Mouse (Mus musculus) embryonic facial prominence, embryonic 11.5 days (tissue): ENCODE measurements at regions not wholly inside any gene's neighbourhood (a gene's known extent, or its start where the extent isn't known, plus 50 kb on each side); places are given as distances from the start of the nearest gene placed in this dataset.

ENCODE experiments used
- ATAC-seq: fragments of 200-750 bp; cut with Nextera tagmentation; replicated peaks from 2 replicates; pipeline ENCODE4 v1.8.0; 2017; ENCODE audit warnings: low read depth; ENCODE audit not compliant: insufficient number of reproducible peaks, low FRiP score, low TSS enrichment
- DNase-seq: peaks from one replicate; pipeline ENCODE4 v3.0.0-alpha.2; 2015; ENCODE audit warnings: low spot score
- H3K27ac ChIP-seq: fragments of 300-500 bp; sonication (generic); replicated peaks from 2 replicates; pipeline ENCODE4 v1.5.1; 2014; ENCODE audit warnings: mild to moderate bottlenecking, low read depth, low read length, control low read depth
- H3K27me3 ChIP-seq: fragments of 300-500 bp; sonication (generic); 2 replicates; pipeline ENCODE4 v1.6.1; 2014; ENCODE audit warnings: mild to moderate bottlenecking, low read length, moderate library complexity, mixed read lengths; ENCODE audit not compliant: control insufficient read depth, insufficient read depth
- H3K36me3 ChIP-seq: fragments of 300-500 bp; sonication (generic); replicated peaks from 2 replicates; pipeline ENCODE4 v1.6.1; 2014; ENCODE audit warnings: low read depth, mild to moderate bottlenecking, low read length, moderate library complexity, mixed read lengths; ENCODE audit not compliant: control insufficient read depth, insufficient read depth
- H3K4me1 ChIP-seq: fragments of 300-500 bp; sonication (generic); 2 replicates; pipeline ENCODE4 v1.6.1; 2014; ENCODE audit warnings: low read length, mixed read lengths; ENCODE audit not compliant: control insufficient read depth, insufficient read depth
- H3K4me2 ChIP-seq: fragments of 300-500 bp; sonication (generic); 2 replicates; pipeline ENCODE4 v1.6.1; 2014; ENCODE audit warnings: low read depth, mild to moderate bottlenecking, control low read depth, low read length, moderate library complexity
- H3K4me3 ChIP-seq: fragments of 300-500 bp; sonication (generic); 2 replicates; pipeline ENCODE4 v1.5.1; 2014; ENCODE audit warnings: low read depth, low read length, control low read depth
- H3K9ac ChIP-seq: fragments of 300-500 bp; sonication (generic); replicated peaks from 2 replicates; pipeline ENCODE4 v1.6.1; 2014; ENCODE audit warnings: mild to moderate bottlenecking, control low read depth, low read length
- H3K9me3 ChIP-seq: fragments of 300-500 bp; sonication (generic); replicated peaks from 2 replicates; pipeline ENCODE4 v1.6.1; 2016; ENCODE audit warnings: mild to moderate bottlenecking, low read length, inconsistent platforms, mixed read lengths; ENCODE audit not compliant: control insufficient read depth
- WGBS: fragments of 180-500 bp; shearing (Covaris S2); extraction: QIAGEN DNeasy Blood & Tissue Kit; methylation state at CpG from one replicate; pipeline ENCODE4 v1.1.7; 2014; 5-methylcytosine and 5-hydroxymethylcytosine counted together

GRCm38 (mm10) chrX:11943367-11943766 lies 216.8 kb downstream of the Bcor start:
- H3K27ac ChIP-seq: no peak overlapping the region
- ATAC-seq: no peak
- no peaks in the 10 kb centered on the region for H3K27me3 ChIP-seq
- DNase-seq: no peak
- no peaks in the 10 kb centered on the region for H3K36me3 ChIP-seq
- H3K9ac ChIP-seq: no peak overlapping the region
- no peaks in the 10 kb centered on the region for H3K4me1 ChIP-seq
- WGBS: 57% methylated on average over 10 of the region's 10 CpGs
- H3K4me3 ChIP-seq: no peak overlapping the region
- no peak overlapping the region for H3K4me2 ChIP-seq
- no peaks in the 10 kb centered on the region for H3K9me3 ChIP-seq

DNA sequence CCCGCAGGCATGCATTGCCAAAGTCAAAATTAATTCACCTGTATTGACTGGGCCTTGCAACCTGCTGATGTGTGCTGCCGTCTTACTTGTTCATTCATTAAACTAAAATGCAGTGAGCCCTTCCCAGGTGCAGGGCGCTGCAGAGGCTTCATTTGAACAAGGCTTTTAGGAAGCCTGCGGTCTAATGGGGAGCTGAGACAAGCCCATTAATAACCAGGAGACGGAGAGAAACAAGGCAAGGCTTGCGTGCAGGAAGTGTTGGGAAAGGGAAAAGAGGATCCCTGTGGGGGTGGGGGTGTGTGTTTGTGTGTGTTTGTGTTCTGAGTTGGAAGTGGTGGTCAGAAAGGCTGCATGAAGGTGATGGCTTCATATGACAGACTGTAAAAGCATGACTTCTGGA lies 215.6 kb downstream of the Bcor start:
- no peak for DNase-seq
- H3K4me1 ChIP-seq: no peaks in the 10 kb centered on the region
- no peak overlapping the region for H3K4me2 ChIP-seq
- no peak overlapping the region for H3K27ac ChIP-seq
- H3K4me3 ChIP-seq: no peak overlapping the region
- no peaks in the 10 kb centered on the region for H3K36me3 ChIP-seq
- no peak for ATAC-seq
- WGBS: 36% methylated on average over 6 of the region's 6 CpGs
- no peak overlapping the region for H3K9ac ChIP-seq
- no peaks in the 10 kb centered on the region for H3K27me3 ChIP-seq
- H3K9me3 ChIP-seq: no peaks in the 10 kb centered on the region

- Histone ChIP-seq H3K27me3 (no peaks in the 10 kb centered on the region), H3K27ac (no peak overlapping the region), H3K4me1 (no peaks in the 10 kb centered on the region), H3K9me3 (no peaks in the 10 kb centered on the region), H3K9ac (no peak overlapping the region), H3K36me3 (no peaks in the 10 kb centered on the region), H3K4me2 (no peak overlapping the region), H3K4me3 (no peak overlapping the region)
- WGBS: 23% methylated on average over 1 of the region's 1 CpGs
- DNase-seq (no peak), ATAC-seq (no peak)
These were observed 214.9 kb downstream of the Bcor start for GRCm38 (mm10) chrX:11945280-11945679.

- Histone ChIP-seq H3K9ac (no peak overlapping the region), H3K4me1 (no peaks in the 10 kb centered on the region), H3K4me2 (no peak overlapping the region), H3K9me3 (no peaks in the 10 kb centered on the region), H3K27ac (no peak overlapping the region), H3K27me3 (no peaks in the 10 kb centered on the region), H3K4me3 (no peak overlapping the region), H3K36me3 (no peaks in the 10 kb centered on the region)
- ATAC-seq: no peak
- WGBS: 59% methylated on average over 2 of the region's 2 CpGs
- DNase-seq: no peak
These were observed 208.0 kb downstream of the Bcor start for GRCm38 (mm10) chrX:11952193-11952592.

DNA sequence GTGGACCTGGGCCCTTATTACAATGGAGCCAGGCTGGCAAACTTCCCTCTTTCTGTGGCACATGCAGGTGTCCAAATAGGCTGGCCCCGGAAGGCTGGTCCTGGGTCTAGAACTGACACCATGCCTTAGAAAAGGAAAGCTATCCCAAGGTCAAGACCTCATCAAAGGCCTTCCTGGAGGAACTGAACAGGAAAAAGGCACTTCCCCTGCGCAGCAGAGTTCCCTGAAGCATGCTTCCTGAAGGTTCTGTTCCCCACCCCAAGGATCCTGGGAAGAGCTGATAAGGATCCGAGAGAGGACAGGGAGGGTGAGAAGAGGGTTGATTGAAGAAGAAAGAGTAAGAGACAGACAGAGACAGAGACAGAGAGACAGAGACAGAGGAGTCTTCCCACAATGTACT lies 204.0 kb downstream of the Bcor start:
- ATAC-seq (no peak), DNase-seq (no peak)
- Histone ChIP-seq H3K9ac (no peak overlapping the region), H3K4me3 (no peak overlapping the region), H3K27me3 (no peaks in the 10 kb centered on the region), H3K4me1 (no peaks in the 10 kb centered on the region), H3K9me3 (no peaks in the 10 kb centered on the region), H3K36me3 (no peaks in the 10 kb centered on the region), H3K27ac (no peak overlapping the region), H3K4me2 (no peak overlapping the region)
- WGBS: 74% methylated on average over 3 of the region's 3 CpGs

DNA sequence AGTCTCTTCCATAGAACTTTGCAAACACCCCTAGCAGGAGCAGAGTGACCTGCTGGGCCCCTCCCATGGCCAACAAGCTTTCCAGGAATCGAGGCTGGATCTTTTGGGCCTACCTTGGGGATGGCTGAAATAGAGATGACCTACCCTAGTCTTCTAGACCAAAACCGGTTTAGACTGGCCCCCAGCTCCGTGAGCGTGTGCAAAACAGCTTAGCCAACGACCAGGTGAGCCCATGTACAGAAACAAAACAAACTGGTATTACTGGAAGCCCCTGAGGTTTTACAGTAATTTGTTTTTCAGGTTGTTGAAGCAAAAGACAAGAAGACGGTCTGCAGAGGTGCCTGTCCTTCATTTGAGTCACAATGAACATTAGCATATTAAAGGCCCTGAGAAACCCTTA lies 203.1 kb downstream of the Bcor start:
- no peak overlapping the region for H3K9ac ChIP-seq
- no peak overlapping the region for H3K27ac ChIP-seq
- DNase-seq: no peak
- no peak overlapping the region for H3K4me3 ChIP-seq
- no peak for ATAC-seq
- H3K4me2 ChIP-seq: no peak overlapping the region
- no peaks in the 10 kb centered on the region for H3K27me3 ChIP-seq
- 38% methylated on average over 6 of the region's 6 CpGs for WGBS
- no peaks in the 10 kb centered on the region for H3K4me1 ChIP-seq
- H3K9me3 ChIP-seq: no peaks in the 10 kb centered on the region
- H3K36me3 ChIP-seq: no peaks in the 10 kb centered on the region

DNA sequence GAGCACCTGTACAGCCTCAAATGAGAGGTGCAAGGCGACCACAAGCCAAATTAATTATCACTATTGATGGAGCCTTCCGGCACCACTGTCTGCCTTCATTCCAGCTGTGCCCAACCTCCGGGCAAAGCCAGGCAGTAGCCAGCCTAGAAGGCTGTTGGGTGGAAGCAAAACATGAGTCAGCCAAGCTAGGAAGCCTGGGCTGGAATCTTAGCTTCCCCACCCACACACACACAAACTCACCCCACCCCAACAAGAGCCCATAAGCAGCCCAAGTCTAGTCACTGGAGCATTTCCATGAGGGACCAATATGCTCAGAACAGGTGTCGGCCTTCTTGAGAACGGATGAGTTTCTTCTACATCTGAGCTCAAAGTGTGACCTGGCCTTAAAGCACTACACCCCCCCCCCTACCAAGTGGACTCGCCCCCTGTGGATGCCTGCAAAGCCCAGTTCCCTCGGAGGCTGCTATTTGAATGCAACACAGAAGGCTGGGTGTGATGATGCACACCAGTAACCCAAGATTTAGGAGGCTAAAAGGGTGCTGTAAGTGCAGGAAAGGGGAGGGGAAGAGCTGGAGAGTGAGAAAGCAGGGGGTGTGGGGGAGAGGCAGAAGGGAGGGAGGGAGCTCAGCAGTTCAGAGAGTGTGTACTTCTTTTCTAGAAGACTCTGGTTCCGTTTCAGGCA lies 200.1 kb downstream of the Bcor start:
- no peak for ATAC-seq
- WGBS: 75% methylated on average over 8 of the region's 8 CpGs

GRCm38 (mm10) chrX:11961350-11961749 lies 198.8 kb downstream of the Bcor start:
- no peak overlapping the region for H3K4me2 ChIP-seq
- H3K9ac ChIP-seq: no peak overlapping the region
- ATAC-seq: no peak
- H3K4me1 ChIP-seq: no peaks in the 10 kb centered on the region
- H3K9me3 ChIP-seq: no peaks in the 10 kb centered on the region
- H3K4me3 ChIP-seq: no peak overlapping the region
- DNase-seq: no peak
- H3K27me3 ChIP-seq: no peaks in the 10 kb centered on the region
- 25% methylated on average over 2 of the region's 2 CpGs for WGBS
- no peaks in the 10 kb centered on the region for H3K36me3 ChIP-seq
- H3K27ac ChIP-seq: no peak overlapping the region

More for the DNA sequence above, 200.1 kb downstream of the Bcor start:
- no peak for DNase-seq
- Histone ChIP-seq H3K4me2 (no peak overlapping the region), H3K4me3 (no peak overlapping the region), H3K36me3 (no peaks in the 10 kb centered on the region), H3K27ac (no peak overlapping the region), H3K9ac (no peak overlapping the region), H3K4me1 (no peaks in the 10 kb centered on the region), H3K27me3 (no peaks in the 10 kb centered on the region), H3K9me3 (no peaks in the 10 kb centered on the region)
